Mouse (Mus musculus) embryo, embryonic 10.5 days (tissue): Measurements from ENCODE around the gene Ryr2.

Experiments
- DNase-seq: peaks from one replicate; pipeline ENCODE4 v3.0.0-alpha.2; 2015; ENCODE audit warnings: low spot score

The Ryr2 gene

GRCm38 (mm10) chr13:12037241-12037640, 69.5 kb downstream of the Ryr2 start:
- no peak for DNase-seq

- no peak for DNase-seq
Measured at GRCm38 (mm10) chr13:12036834-12037233, 69.9 kb downstream of the Ryr2 start.

DNA sequence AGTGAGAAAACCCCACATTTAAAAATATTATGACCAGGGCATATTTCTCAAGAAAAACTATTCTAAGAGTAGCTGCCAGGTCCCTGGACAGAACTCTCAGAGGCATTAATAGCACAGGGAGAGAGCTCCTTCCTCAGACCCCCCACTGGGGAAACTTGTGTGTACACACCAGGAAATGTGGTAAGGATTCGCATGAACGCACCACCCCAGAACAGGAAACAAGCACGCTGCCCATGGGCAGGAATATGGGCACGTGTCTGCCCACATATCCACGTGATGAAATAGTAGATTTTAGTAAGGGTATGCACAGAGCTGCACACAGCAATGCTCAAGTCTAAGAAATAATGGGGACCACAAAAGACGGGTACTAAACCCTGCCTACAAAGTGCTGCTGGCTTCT, 72.8 kb downstream of the Ryr2 start:
- DNase-seq = no peak

DNA sequence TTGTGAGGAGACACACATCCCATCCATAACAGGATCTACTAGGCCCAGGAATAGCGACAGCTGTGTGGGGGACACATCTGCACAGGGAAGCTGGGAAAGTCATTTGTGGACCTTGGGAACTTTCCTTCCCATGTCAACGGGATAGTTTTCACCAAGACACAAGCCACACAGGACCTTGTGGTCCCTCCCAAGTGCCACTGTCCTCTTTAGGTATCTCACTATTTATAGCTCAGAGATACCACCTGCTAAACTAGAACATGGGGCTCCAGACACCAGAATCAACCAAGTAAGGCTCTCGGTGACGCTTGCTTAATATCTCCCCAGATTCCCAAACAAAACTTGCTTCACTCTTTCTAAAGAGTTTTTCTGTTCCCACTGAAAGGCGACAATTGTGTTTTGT, 73.5 kb downstream of the Ryr2 start:
- DNase-seq = no peak

DNA sequence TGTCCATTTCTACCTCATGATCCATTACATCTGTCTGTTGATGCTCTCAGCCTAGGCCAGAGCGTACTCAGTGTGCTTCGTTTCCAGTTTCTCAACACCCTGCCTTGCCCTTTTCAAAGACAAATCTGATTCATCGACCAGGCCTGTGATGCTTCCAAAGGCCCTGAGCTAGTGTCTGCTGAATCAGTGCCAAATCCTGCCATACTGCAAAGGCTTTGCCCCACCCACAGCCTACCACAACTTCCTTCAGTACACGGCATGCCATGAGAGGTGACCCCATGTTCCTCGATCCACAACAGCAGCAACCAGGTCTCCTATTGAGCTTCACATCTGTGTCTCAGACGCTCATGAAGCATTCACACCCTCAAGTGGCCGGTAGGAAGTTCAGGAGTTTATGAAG, 76.9 kb downstream of the Ryr2 start:
- no peak for DNase-seq

GRCm38 (mm10) chr13:12029326-12029725, 77.4 kb downstream of the Ryr2 start:
- no peak for DNase-seq

DNA sequence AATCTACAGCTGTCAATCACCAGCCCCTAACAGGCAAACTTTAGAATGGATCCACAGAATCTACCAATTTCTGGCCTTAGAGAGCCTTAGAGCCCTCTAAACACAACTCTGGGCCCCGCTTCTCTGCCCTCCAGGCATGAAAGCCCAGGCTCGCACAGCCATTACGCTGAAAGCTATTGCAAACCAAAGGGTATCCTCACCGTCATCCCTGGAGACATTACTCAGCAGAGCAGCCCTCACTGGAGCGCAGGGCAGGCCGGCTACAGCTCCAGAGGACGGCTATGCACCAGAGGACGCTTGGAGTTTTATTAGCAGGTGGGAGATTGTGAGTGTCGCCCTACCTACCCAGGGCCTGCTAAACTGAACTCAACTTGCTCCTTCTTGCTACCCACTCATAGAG, 88.7 kb downstream of the Ryr2 start:
- DNase-seq = no peak

GRCm38 (mm10) chr13:12013986-12014385, 92.8 kb downstream of the Ryr2 start:
- no peak for DNase-seq

DNA sequence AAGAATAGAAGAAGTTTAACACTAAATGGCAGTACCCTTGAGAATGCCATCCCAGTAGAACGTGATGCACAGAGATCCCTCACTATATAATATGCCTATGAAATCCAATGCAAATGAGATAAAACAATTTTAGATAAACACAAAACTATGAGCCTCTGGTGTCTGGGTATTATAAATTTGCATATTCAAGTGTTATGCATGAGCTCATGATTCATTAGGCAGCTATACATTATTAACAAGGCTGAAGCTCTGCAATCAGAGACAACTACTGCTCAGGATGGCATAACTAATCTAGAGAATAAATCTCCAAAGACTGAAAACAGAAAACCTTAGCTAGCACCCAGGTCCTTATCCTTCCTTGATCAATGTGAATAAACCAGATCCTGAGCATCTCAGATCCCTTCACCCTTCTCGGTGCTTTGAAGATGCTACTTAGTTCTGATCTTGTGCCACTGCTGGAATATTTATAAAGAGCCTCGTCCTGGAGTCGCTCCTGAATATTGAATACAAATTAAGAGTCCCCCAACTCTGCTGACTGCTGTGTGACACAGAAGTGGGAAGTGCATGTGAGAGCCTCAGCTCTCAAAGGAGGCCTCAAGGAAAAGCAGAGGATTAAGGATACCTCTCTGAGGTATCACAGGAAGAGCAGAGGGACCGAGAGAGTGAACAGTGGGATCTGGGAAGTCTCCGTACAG, 97.6 kb downstream of the Ryr2 start:
- DNase-seq = no peak

DNA sequence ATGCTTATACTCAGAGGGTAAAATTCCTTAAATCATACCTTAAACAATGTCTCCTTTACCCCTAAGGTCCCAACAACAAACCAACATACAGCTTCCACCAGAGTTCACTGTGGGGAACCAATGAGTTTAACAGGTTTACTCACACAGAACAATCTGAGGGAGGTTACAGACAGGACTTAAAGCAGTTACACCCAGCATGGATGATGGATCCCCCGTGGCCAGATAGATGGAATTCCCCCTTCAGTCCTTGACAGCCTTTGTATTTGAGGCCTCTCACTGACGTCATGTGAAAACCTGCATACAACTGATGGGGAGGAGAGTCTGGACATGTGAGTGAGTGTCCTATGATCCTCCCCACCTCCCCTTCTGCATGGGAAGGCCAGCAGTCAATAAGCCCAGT, 99.2 kb downstream of the Ryr2 start:
- no peak for DNase-seq

- no peak for DNase-seq
Measured at GRCm38 (mm10) chr13:12001891-12002294, 104.9 kb downstream of the Ryr2 start.

DNA sequence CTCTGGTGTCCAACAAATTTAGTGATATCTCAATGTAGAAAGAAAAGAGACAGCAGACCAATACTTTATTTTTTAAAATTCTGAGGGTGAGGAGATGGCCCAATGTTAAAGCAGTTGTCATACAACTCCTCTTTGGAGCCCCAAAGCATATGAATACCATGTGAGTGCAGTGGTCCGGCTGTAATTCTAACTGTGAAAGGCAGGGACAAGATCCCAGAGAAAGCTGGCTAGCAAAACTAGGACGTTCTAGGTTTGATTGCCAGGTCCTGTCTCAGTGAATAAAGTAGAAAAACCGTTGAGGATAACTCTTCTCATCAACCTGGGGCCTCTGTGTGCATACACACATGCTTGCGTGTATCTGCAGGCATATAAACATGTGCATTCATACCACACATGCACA, 106.9 kb downstream of the Ryr2 start:
- DNase-seq = no peak

DNA sequence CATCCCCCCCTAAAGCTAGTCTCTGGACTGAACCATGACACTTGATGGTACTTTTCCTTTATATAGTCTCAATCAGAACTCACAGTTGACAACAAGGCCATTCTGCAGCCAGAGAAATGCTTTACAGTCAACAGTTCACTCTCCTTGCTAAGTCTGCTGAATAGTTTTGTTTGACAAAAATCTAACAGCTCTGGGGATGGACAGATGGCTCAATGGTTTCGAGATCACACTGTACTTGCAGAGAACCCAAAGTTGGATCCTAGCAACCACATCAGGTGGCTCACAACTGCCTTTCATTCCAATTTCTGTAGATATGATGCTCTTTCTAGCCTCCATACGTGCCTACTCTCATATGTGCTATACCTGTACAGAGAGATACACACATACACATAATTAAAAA, 109.4 kb downstream of the Ryr2 start:
- no peak for DNase-seq

- DNase-seq = no peak
Measured at GRCm38 (mm10) chr13:11987556-11987955, 119.2 kb downstream of the Ryr2 start.

- DNase-seq = no peak
Measured at GRCm38 (mm10) chr13:11985056-11985455, 121.7 kb downstream of the Ryr2 start.

- no peak for DNase-seq
Measured at GRCm38 (mm10) chr13:11978997-11979396, 127.7 kb downstream of the Ryr2 start.

GRCm38 (mm10) chr13:11978359-11978758, 128.4 kb downstream of the Ryr2 start:
- no peak for DNase-seq

DNA sequence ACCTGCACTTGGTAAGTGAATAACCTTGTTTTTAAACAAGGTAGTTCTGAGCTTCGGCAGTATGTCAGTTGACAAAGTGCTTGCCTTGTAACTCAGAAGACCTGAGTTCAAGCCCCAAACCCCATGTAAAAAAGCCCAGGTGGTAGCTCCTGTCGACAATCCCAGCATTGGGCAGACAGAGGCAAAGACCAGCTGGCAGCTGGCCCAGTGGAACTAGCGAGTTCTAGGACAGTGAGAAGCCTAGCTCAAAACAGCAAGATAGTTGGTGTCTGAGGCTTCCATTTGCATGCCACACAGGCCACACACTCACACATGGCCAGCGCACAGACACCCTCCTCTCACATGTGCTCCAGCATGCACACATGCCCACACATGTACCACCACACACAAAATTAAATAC, 129.1 kb downstream of the Ryr2 start:
- no peak for DNase-seq

DNA sequence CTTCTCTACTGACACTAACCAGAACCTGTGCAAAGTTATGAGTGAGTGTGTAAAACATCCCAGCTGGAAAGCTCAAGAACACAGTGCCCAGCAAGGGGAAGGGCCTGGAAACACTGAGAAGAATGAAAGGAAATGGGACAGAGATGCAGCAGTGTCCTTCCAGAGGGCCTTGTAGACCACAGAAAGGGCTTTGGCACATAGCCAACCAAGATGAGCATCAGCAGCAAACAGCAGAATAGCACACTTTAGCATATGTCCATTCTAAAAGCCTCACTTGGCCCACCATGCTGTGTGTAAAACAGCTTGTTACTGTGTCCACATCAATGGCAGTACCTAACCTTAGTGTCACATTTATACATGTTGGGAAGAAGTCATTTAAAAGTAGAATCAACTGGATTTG, 142.4 kb downstream of the Ryr2 start:
- no peak for DNase-seq

- DNase-seq = no peak
Measured at GRCm38 (mm10) chr13:11959488-11960174, 147.1 kb downstream of the Ryr2 start.

GRCm38 (mm10) chr13:11958854-11959253, 147.9 kb downstream of the Ryr2 start:
- DNase-seq = no peak

DNA sequence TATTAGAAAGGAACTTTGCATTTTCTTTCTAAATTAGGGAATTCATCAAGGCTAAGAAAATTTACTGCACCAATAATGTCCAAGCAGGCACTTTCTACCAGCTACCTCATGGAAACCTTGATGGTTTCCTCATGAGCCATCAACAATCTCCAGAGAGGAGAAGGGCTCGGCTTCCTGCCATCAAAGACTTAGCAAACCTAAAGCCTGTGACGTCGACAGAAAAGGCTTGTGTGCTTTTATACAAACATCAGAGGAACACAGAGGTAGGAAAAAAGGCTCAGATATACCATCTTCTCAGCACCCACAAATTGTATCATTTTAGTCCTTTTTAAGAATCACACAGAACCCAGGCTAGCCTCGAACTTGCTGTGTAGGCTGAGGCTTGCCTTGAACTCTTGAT, 148.5 kb downstream of the Ryr2 start:
- no peak for DNase-seq

DNA sequence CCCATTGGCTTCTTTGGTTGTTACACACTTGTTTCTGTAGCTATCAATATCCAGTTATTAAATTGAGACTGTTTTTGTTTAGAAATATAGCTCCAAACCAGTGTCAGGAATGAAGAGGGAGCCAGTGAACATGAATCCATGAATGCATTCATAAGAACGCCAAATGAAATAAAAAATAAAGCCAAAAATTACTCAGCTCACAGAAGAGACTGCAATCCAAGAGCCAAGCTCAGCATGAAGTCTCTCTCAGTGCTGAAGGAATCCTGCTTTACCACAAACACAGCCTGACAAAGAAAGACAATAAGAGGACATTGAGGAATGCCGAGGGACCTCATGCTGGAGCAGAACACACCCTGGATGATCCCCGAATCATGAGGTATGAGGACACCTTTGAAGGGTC, 154.8 kb downstream of the Ryr2 start:
- no peak for DNase-seq

DNA sequence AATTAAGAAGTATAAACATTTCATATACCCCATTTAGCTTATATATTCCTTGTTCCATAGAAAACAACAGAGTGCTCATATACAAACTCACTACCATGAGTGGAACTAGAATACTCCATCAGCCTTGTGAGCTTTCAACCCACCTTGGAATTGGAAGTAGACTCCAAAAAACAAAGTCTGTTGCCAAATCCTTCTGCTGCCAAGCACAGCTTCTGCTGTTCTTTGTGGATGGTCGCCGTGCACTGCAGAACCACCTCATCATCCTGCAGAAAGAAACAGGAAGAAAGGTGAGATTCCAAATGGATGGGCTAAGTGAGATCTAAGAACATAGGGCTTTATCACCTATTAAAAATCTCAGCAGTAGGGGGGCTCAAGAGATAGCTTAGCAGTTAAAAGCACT, 161.0 kb downstream of the Ryr2 start:
- no peak for DNase-seq
